Mouse (Mus musculus) gonadal fat pad, adult 2 months (tissue): ENCODE measurements around the gene Cped1. TPM values are rescaled to one million over a fixed set of nuclear protein-coding genes. Genes with fewer than 3 reads are reported as not detected.
A peak's percentile ranks its signal among the peaks of the same experiment; 100 is the strongest.

ENCODE experiments used
- DNase-seq: peaks from one replicate; pipeline ENCODE4 v3.0.0-alpha.2; 2012; ENCODE audit warnings: low read depth
- polyA plus RNA-seq: library from polyadenylated mRNA; depleted of rRNA; stranded (reverse); fragments of >200 nt; gene quantifications from 2 replicates; pipeline ENCODE4 v1.2.3, GENCODE M21; 2012; rRNA removed

Gene Cped1
- 30.7 and 31.6 TPM in 2 replicates for polyA plus RNA-seq

GRCm38 (mm10) chr6:21985732-21986540, at the start of gene Cped1:
Cped1 (plus strand) TSS chr6:21985916.
- DNase-seq = no peak

- no peak for DNase-seq
Measured at GRCm38 (mm10) chr6:21937981-21938635, 47.6 kb upstream of the Cped1 start.

GRCm38 (mm10) chr6:21949226-21949731, 36.4 kb upstream of the Cped1 start, which contains the start of gene Ing3:
Ing3 (plus strand) TSS chr6:21949571.
- DNase-seq = peak; percentile 90

GRCm38 (mm10) chr6:21949771-21950448, 35.8 kb upstream of the Cped1 start:
- no peak for DNase-seq

DNA sequence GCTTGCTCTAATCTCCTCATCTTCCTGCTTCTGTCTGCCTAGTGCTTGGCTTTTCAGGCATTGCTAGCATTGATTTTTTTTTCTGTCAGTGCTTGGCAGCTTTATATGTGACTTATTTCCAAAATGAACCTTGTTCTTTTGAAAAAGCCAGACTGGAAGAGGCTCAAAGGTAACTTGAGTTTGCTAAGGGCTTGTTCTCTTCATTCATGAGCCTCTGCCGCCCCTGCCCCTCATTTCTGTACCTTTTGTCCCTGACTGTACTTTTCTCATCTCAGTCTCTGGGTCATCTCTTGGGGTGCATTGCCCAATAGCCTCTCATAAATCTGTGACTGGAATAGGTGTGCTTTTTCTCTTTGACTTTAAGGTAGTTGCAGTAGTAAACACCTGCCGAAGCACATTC, 35.0 kb upstream of the Cped1 start:
- DNase-seq = no peak

GRCm38 (mm10) chr6:21955468-21955867, 30.2 kb upstream of the Cped1 start:
- DNase-seq = no peak

GRCm38 (mm10) chr6:21958922-21959321, 26.8 kb upstream of the Cped1 start:
- DNase-seq = no peak

GRCm38 (mm10) chr6:21959909-21960308, 25.8 kb upstream of the Cped1 start:
- no peak for DNase-seq

DNA sequence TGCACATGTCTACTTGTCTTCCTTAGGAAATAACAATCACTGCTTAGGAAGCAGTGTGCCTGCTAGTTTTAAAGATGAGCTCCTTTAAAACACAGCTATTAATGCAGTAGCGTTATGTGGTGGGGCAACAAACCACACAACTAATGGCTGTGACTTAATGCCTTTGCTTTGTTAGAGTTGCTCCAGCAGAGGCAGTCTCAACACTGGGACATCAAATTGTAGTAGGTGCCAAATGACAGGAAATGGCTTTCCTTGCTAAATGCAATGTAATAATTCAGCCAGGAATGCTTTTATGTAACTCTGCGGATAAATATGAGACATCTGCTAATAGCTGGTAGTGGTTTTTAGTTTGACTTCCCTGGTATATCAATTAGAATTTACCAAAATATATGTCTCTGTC, 8.2 kb upstream of the Cped1 start:
- no peak for DNase-seq

GRCm38 (mm10) chr6:21981114-21981513, 4.6 kb upstream of the Cped1 start:
- no peak for DNase-seq

DNA sequence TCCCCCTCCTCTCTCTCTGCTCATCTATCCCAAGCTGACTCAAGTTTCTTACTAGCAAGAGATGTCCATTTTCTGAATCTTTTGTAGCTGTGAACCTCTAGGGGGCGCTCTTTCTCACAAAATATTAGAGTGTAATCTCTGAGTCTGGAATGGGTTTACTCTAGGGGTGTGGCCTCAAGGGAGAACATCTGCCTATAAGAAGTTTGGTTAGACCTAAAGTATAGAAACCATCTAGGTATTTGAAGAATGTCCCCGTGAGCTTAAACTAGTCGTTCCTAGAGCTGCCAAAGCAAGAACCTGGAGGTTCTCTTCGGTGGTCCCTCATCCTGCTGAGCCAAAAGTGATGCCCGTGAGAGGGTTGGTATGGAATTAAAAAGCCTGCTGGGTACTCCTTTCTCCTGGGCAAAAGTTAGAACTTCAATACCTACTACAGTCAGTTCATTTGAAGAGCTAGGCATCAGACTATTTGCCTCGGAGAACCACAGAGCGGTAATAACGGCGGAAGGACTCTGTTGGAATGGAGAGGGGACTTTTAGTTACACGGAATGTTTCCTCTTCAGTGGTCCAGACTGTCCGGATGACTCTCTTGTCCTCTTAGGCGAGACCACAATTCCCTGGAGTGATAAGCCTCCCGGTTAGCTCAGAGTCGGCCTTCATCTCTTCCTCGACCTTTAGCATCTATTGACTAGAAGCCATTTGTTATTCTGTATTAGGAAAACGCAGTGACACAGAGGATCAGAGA, 555 bp upstream of the Cped1 start:
- DNase-seq = no peak

- DNase-seq = no peak
Measured at GRCm38 (mm10) chr6:21986660-21987331, 1.1 kb downstream of the Cped1 start.

DNA sequence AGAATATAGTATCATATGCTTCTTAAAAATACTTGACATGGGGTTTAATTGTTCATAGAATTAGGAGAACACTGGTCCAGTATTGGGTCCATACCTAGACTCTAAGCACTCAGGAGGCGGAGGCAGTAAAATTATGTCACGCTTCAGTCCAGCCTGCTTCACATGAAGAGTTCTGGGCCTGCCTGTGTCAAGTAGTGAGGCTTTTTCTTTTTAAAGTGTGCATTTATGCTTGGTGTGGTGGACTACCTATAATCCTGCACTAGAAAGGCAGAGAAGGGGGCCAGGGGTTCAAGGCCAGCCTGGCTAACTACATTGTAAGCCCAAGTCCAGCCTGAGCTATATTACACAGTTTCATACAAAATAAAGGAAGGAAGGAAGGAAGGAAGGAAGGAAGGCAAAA, 1.8 kb downstream of the Cped1 start:
- DNase-seq = no peak

- DNase-seq = no peak
Measured at GRCm38 (mm10) chr6:21988296-21988695, 2.6 kb downstream of the Cped1 start.

DNA sequence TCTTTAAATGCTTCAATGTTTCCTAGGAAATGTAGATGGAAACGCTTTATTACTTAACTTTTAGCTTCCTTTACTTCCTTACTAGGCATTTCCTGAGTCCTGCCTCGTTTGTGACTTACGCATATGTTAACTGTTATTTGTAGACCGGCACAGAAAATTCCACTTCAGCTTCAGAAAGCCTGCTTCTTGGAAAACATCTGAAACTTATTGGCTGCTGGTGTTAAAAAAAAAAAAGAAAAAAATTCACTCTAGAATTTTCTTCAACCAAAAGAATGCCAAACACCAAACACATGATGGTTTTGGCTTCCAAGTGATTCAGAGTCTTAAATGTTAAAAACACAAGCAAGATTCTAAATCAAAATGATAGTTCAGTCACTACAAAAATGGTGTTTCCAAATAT, 3.4 kb downstream of the Cped1 start:
- DNase-seq = no peak

DNA sequence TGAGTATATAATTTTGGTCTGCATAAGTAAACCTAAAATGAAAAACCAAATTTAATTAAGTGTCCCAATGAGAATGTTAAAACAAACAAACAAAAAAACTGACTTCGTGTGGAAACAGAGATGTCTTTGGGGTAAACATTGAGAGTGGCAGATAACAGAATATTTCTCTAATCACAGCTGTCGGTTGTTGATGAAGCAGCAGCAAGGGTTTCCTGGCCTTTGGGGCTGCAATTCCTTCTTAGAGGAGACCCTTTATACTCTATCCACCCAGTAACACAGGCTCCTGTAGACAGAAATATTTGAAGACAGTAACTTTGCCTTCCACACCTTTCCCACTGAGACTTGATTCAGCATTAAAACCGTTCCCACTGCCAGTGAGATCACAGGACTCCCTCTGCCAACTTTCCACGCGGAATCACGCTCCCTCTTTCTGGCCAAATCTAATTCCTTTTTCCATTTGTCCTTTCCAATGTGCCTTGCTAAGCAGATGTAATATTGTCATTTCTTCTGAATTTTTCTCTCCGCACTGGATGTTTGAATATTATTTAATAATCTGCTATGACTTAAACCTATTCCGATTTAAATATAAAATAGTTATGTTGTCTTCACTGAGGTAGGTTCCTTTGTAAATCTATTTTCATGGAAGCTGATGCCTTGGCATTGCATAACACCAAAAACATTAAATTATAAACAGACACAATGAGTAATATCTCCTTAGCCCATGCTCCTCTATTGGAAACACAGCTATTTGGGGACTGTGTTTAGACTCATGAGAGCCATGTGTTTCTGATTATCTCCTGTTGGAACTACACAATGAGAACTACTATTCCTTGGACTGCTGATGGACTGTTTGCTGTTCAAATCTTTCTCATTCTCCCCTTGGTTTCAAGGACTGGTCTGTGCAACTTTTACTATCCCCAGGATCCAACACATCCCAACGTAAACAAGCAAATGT, 4.7 kb downstream of the Cped1 start:
- DNase-seq = no peak

DNA sequence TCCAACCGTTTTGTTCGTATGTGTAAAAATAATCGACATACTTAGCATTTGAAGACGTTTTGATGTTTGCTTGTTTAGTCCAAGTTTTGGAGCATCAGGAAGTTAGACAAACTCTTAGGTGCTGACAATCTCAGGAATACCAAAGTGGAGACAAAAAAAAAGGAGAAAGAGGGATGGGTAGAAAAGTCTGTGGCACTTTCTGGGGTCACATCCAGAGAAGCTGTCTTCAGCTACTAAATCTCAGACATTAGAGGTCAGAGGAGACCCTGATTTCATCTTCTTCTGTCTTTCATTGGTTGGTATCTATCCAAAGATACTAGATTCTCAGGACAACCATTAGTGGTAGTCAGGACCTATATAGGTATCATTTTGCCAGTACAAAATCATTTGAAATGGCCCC, 5.4 kb downstream of the Cped1 start:
- DNase-seq = no peak

- no peak for DNase-seq
Measured at GRCm38 (mm10) chr6:21993070-21993469, 7.4 kb downstream of the Cped1 start.

GRCm38 (mm10) chr6:21998131-21998530, 12.4 kb downstream of the Cped1 start:
- DNase-seq = no peak

GRCm38 (mm10) chr6:21999025-21999424, 13.3 kb downstream of the Cped1 start:
- DNase-seq = no peak
